Mouse (Mus musculus) CD8-positive naive resting alpha-beta T cell, adult 2 months (primary cell): ENCODE measurements at regions not wholly inside any gene's neighbourhood (a gene's known extent, or its start where the extent isn't known, plus 50 kb on each side); places are given as distances from the start of the nearest gene placed in this dataset.
"Not testable (repeated sequence)": the region's sequence is repeated elsewhere in the genome, so short reads cannot be mapped to it uniquely, and the experiment has no call there.

Experiments
- DNase-seq, 2 experiments: peaks; one replicate each; pipeline ENCODE4 v3.0.0; 2022; ENCODE audit warnings: low read depth in 2 of 2, low spot score in 2 of 2

DNA sequence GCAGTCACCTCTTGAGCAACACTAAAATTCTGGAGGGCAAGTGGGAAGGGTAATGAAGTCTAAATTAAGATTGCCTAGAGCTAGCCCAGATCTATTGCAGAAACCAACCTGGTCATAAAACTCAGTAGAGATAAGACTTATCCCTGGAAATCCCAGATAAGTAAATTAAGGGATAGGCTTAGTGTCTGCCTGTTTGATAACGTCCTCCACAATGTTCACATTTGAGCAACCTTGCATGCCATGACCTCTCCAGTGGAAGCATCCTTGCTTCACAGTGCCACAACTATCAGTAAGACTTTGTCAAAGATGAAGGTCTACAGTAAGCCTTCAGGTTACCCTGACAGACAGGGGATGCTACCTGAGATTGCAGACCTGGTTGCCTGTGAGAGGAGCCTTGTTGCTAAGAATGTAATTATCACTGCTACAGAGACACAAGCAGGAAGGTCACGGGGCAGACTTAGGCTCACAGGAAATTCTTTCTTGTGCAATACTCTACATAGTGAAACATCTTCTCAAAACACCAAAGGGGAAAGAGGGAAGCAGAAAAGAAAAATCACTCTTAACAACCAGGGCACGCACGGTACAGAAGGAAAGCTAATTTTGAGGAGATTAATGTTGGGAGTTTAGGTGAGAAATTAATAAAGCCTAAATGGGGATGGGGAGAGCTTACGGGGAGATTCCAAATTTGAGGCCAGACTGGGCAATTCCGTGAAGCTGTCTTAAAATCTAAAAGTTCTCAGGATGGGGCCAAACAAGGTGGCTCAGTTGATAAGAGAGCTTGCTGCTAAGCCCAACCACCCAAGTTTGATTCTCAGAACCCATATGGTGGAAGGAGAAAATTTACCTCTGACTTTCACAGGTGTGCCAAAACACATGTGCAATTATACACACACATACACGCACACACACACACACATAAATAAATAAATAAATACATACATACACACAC lies 56.9 kb upstream of the Prdm9 start:
- no peak for DNase-seq

DNA sequence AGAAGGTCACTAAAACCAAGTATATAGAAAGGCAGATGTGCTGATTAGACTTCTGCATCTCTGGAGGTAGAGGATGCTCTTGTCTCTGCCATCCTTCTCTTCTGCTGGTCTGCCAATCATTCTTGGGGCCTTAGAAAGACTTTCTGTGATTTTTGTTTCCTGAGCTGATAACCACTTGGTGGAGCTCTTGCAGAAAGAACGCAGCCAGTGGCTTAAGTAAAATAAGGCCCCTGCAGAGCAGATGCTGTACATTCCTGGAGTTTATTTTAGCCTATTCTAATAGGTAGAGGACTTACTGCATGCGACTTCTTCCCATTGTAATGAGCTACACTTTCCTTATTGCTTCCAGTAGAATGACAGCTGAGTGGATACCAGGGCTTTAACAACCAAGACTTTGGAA lies 58.8 kb upstream of the Prdm9 start:
- peak in 1 of 2 experiments; percentile 5 for DNase-seq

DNA sequence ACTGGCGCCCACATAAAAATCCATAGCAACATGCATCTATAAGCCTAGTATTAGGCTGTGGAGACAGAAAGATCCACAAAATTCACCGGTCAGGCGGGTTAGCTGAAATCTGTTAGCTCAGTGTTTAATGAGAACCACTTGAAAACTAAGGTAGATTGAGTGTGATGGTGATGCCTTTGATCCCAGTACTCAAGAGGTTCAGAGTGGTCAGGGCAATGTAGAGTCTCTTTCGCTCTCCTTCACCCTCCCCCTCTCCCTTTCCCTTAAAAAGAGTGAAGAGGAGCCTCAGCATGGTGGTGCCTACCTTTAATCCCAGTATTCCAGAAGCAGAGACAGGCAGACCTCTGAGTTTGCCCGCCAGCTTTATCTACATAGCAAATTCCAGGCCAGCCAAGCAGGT lies 66.6 kb upstream of the Prdm9 start:
- DNase-seq = no peak

DNA sequence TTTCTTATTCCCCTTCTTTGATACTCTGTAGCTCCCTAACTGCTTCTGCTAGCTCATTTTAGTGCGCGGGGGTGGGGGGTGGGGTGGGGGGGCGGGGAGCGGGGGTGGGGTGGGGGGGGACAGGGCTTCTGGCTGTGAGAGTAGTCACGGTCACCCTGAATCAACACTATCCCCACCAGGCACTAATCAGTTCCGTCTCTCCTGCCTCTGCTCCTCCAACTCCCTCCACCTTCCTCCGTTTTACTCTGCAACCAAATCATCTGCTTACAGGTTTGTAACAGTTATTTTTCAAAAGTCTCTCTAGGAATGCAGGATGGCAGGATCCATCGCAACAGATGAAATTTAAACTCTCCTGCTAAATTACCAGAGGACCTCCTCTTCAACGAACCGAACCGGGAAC lies 67.5 kb upstream of the Prdm9 start:
- no peak for DNase-seq

DNA sequence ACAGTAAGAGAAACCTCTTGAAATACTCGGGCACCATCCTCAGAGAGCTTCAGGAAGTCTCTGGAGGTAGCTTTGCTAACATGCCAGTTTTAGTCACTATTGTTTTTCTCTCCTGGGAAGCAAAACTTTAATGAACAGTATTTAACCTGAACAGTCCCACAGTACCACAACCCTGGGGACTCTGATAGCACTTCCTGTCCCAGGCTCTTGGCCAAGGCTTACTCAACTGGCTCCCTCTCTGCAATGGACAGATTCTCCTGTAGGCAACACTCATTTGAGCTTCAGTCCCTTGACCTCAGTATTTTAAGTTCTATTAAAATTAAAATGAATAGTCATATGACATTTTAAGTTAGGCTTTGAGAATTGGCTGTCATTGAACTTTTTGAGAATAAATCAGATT lies 67.9 kb upstream of the Prdm9 start:
- DNase-seq = no peak

DNA sequence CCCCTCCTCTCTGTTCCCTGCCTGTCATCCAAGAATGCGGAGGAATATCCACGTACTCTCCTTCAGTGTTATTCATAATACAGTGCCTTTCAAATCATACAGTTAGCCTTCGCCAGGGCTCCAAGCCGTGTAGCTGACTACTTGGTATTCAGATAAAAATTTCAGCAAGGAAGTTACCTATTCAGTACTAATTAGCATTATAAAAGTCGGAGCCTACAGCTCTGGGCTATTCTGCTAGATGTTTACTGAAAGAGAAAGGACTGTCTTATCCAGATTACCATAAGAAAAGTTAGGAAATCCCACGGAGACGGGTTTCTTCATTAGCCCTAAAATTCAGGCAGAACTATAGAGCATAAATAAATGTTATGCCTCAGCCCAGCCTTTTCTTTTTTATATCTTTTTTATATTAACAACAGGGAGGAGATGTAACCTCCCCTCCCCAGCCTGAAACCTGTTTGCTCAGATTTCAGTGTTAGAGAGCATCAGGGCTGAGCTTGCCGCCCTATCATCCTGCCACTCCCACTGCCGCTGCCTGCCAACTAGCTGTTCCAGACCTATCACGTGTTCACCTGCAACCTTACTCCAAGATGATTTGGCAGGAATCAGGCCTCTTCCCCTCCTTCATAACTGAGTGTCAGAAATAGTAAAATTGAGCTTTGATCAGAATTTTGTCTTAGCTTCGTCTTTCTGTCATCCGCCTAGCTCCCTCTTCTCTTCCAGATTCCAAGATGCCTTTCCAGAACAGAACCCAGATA lies 65.5 kb upstream of the Chd1 start:
- not testable (repeated sequence) for DNase-seq

DNA sequence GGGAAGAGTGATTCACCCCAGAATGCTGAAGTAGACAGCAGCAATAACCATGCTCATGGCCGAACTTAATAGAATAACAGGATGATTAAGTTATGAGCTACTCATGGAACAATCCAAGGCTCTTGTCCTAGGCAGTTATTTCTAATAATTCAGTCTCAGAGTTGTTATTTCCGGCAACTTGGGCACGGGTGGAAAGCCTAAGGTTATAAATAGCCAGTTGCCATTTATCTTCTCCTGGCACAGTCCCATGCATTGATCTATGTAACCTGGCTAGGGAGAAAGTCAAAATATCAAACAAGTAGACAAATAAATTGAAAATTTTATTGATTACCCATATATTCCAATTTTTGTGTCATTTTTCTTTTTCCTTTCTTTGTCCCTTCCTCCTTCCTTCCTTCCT lies 64.0 kb upstream of the Chd1 start:
- no peak for DNase-seq

DNA sequence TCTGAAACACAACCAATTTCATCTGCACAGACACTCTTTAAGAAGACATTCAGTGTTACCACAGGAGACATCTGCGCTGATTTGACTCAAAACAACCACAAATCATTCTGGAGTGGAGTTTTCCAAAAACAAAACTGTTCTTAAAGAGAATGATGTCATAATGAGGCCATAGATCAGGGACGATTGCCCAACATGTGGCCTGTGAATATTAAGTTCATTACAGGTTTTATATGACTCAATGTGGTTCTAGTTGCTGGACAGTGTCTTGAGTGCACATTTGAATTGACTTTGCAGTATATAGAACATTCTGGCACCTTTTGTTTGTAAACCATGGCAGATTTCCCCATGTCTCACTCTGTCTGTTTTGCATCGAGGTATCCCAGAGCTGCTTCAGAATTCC lies 63.0 kb upstream of the Chd1 start:
- DNase-seq = no peak

DNA sequence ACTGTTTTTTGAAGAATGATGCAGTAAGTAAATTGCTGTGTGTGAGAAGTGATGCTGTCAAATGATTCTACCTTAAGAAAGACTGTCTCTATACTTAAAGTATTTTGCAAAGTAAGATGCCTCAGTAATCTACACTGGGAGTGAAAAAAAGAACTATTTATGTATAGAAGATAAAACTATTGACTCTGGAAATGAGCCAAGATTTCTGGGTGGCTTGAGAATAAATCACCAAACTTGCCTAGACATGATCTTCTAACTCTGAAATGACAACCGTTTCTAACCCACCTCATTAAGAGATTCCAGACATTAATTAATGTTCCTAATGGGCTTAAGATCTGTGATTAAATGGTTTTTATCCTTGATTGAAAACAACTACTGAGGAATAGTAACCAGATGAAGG lies 58.0 kb upstream of the Chd1 start:
- no peak for DNase-seq

DNA sequence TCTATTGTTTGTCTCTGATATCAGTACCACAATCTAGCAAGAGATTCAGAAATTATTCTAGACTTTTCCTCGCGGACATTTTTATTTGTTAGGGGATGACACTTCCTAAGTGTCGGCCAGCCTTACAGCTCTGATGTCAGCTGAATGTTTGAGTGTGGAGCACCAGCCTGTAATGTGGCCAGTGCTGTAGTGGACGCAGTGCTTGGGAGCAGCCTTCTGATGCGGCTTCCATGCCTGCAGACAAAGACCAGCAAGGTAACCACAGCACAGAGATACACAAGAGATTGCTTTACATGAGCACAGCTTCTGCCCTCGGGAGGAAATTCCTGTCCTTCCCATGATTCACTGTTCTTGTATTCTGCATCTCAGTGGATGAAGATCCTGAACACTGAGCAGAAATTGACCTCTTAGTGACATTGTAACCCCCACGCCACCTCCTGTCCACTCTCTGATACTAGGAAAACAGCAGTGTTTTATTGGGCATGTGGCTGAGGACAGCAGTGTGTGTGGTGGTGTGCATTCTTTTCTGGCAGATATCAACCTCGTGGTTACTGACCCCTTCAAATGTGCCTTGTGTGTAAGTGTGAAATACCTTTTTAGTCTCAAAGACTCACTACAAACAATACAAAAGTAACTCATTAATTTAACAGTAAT lies 54.6 kb upstream of the Chd1 start:
- DNase-seq = no peak

DNA sequence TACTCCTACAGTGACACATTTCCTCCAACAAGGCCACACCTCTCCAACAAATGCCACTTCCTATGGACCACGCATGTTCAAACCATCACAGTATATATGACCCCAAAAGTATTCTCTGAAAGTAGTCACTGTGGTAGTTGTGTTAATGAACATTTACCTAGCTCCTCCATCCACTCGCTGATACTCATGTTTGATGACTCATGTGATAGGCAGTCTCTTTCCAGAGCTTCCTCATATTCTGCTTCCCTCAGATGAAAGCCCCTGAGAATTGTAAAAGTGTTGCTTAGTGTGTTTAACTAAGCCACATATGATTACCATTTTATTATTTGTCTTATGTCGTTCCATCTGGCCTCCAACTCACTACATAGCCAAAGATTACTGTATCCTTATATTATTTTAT lies 52.9 kb upstream of the Chd1 start:
- DNase-seq = no peak
